Mouse (Mus musculus) liver, embryonic 15.5 days (tissue): ENCODE results near the gene Slc37a1. TPM values are rescaled to one million over a fixed set of nuclear protein-coding genes. Genes with fewer than 3 reads are reported as not detected.
"Not testable (repeated sequence)": the region's sequence is repeated elsewhere in the genome, so short reads cannot be mapped to it uniquely, and the experiment has no call there.

Experiments
- ATAC-seq: fragments of 200-750 bp; cut with Nextera tagmentation; 2 replicates; pipeline ENCODE4 v1.8.0; 2017; ENCODE audit warnings: moderate number of reproducible peaks, mild to moderate bottlenecking, moderate library complexity; ENCODE audit not compliant: insufficient read depth
- H3K27ac ChIP-seq: fragments of 300-500 bp; sonication (generic); replicated peaks from 2 replicates; pipeline ENCODE4 v1.5.1; 2015; ENCODE audit warnings: mild to moderate bottlenecking, inconsistent platforms
- H3K27me3 ChIP-seq: fragments of 300-500 bp; sonication (generic); 2 replicates; pipeline ENCODE4 v1.6.1; 2015; ENCODE audit warnings: mild to moderate bottlenecking, inconsistent platforms
- H3K36me3 ChIP-seq: fragments of 300-500 bp; sonication (generic); replicated peaks from 2 replicates; pipeline ENCODE4 v1.6.1; 2015; ENCODE audit warnings: moderate library complexity, mild to moderate bottlenecking, inconsistent platforms
- H3K4me1 ChIP-seq: fragments of 300-500 bp; sonication (generic); replicated peaks from 2 replicates; pipeline ENCODE4 v1.6.1; 2015; ENCODE audit warnings: inconsistent platforms
- H3K4me2 ChIP-seq: fragments of 300-500 bp; sonication (generic); 2 replicates; pipeline ENCODE4 v1.6.1; 2015; ENCODE audit warnings: moderate library complexity, mild to moderate bottlenecking, inconsistent platforms
- H3K4me3 ChIP-seq: fragments of 300-500 bp; sonication (generic); replicated peaks from 2 replicates; pipeline ENCODE4 v1.5.1; 2015; ENCODE audit warnings: mild to moderate bottlenecking, inconsistent platforms
- H3K9ac ChIP-seq: fragments of 300-500 bp; sonication (generic); 2 replicates; pipeline ENCODE4 v1.6.1; 2015; ENCODE audit warnings: moderate library complexity, mild to moderate bottlenecking, inconsistent platforms
- H3K9me3 ChIP-seq: fragments of 300-500 bp; sonication (generic); replicated peaks from 2 replicates; pipeline ENCODE4 v1.6.1; 2016; ENCODE audit warnings: inconsistent platforms
- WGBS: fragments of 180-500 bp; shearing (Covaris S2); methylation state at CpG from one replicate; pipeline ENCODE4 v1.1.7; 2015; ENCODE audit warnings: mixed read lengths; ENCODE audit not compliant: insufficient replicate concordance; 5-methylcytosine and 5-hydroxymethylcytosine counted together
- polyA plus RNA-seq: library from polyadenylated mRNA; unstranded; fragments of >200 nt; fragmentation: Nextera tagmentation; extraction: Ambion mirVana; gene quantifications from 2 replicates; pipeline ENCODE4 v1.2.1, GENCODE M21; 2015

Gene Slc37a1
- polyA plus RNA-seq, 1 experiment from 2014 or later = 2.9 TPM

DNA sequence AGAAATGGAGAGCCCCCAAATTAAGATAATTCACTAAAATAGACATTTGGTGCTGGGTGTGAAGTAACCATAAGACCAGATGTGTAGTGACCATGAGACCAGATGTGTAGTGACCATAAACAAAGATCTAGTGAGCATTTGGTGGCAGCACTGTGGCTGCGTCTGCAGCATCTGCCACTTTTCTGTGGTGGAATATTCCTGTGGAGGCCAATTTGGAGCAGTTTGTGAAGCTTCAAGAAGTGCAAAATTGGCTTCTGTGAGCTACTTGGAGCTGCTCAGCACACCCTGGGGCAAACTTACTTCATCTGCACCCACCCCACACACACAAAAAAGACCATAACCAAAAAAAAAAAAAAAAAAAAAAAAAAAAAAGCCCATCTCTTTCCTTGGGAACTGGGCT lies 18.6 kb upstream of the Slc37a1 start:
- Histone ChIP-seq H3K4me1 (0 out of 2 replicates have a peak, but pooled peaks cover 2% of the 10 kb centered on the region), H3K9me3 (no peaks in the 10 kb centered on the region), H3K4me2 (no peak overlapping the region), H3K27ac (no peak overlapping the region), H3K4me3 (no peak overlapping the region), H3K27me3 (no peaks in the 10 kb centered on the region), H3K9ac (no peak overlapping the region), H3K36me3 (no peaks in the 10 kb centered on the region)
- WGBS = 65% methylated on average over 1 of the region's 1 CpGs
- no peak for ATAC-seq

DNA sequence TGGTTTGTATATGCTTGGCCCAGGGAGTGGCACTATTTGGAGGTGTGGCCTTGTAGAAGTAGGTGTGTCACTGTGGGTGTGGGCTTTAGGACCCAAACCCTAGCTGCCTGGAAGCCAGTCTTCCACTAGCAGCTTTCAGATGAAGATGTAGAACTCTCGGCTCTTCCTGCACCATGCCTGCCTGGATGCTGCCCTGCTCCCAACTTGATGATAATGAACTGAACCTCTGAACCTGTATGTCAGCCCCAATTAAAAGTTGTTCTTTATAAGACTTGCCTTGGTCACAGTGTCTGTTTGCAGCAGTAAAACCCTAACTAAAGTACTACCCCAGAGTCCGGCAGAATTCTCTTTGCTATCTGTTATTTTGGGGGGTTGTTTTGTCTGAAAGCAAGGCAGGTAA lies 16.8 kb upstream of the Slc37a1 start:
- Histone ChIP-seq H3K4me3 (no peak overlapping the region), H3K27me3 (no peaks in the 10 kb centered on the region), H3K27ac (no peak overlapping the region), H3K36me3 (no peaks in the 10 kb centered on the region), H3K4me2 (no peak overlapping the region), H3K9me3 (no peaks in the 10 kb centered on the region), H3K9ac (no peak overlapping the region), H3K4me1 (0 out of 2 replicates have a peak, but pooled peaks cover 2% of the 10 kb centered on the region)
- WGBS = 77% methylated on average over 2 of the region's 2 CpGs
- ATAC-seq = no peak

DNA sequence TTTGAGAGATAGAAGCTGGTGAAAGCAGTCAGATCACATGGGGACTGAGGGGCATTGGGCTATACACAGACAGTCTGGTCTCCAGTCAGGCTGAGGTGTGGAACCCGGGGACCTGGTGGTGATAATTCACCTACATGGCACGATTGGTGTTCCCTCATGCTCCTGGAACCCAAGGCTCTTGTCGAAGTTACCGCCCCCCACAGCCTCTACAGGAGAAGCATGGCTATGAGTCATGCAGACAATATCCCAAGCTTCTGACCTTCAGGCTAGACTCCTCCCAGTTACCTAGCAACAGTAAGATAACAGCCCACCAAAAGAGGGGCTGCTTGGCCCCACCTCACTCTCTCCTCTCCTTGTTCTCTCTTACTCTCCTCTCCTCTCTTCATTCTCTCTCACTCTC lies 16.3 kb upstream of the Slc37a1 start:
- Histone ChIP-seq H3K36me3 (no peaks in the 10 kb centered on the region), H3K4me2 (no peak overlapping the region), H3K27ac (no peak overlapping the region), H3K27me3 (no peaks in the 10 kb centered on the region), H3K9me3 (no peaks in the 10 kb centered on the region), H3K4me1 (no peaks in the 10 kb centered on the region), H3K9ac (no peak overlapping the region), H3K4me3 (no peak overlapping the region)
- no peak for ATAC-seq
- WGBS = 53% methylated on average over 4 of the region's 4 CpGs

GRCm38 (mm10) chr17:31270736-31271135 lies 15.9 kb upstream of the Slc37a1 start:
- not testable (repeated sequence) for H3K4me1 ChIP-seq
- 61% methylated on average over 8 of the region's 8 CpGs for WGBS

DNA sequence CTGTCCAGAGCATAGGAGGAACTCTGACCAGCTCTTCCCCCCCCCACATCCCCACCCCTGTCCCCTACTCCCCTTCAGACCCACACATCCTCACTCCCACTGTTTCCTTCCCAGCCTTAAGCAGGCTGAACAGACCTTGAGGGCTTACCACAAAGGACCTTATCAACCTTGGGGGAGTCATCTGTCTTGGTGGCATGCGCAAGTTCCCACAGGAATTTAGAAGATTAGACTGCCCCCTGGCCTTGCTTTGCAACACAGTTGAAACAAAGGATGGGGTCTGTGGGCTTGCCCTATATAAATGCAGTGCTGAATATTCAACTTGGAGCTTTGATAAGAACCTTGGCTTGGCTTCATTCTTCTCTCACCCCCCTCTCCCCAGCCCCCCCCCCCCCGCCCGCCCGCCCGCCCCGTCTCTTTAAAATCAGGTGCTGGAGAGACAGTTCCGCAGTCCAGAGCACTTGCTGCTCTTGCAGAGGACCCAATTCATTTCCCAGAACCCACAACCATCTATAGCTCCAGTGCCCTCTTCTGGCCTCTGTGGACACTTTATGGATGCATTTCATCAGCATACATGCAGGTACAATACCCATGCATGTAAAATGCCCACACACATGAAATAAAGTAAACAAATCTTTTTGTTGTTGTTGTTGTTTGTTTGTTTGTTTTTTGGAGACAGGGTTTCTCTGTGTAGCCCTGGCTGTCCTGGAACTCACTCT lies 15.3 kb upstream of the Slc37a1 start:
- H3K4me2 ChIP-seq = no peak overlapping the region
- H3K9ac ChIP-seq = no peak overlapping the region
- H3K36me3 ChIP-seq = no peaks in the 10 kb centered on the region
- H3K4me1 ChIP-seq = no peaks in the 10 kb centered on the region
- H3K4me3 ChIP-seq = no peak overlapping the region
- H3K9me3 ChIP-seq = no peaks in the 10 kb centered on the region
- peaks cover 2% of the 10 kb centered on the region; the same call in 1 of the 2 replicates for H3K27me3 ChIP-seq
- H3K27ac ChIP-seq = no peak overlapping the region
- 43% methylated on average over 2 of the region's 7 CpGs for WGBS
- ATAC-seq = no peak

More at GRCm38 (mm10) chr17:31270736-31271135, 15.9 kb upstream of the Slc37a1 start:
- not testable (repeated sequence) for ATAC-seq, H3K9me3 ChIP-seq, H3K9ac ChIP-seq, H3K4me3 ChIP-seq, H3K27me3 ChIP-seq, H3K27ac ChIP-seq, H3K36me3 ChIP-seq, H3K4me2 ChIP-seq

DNA sequence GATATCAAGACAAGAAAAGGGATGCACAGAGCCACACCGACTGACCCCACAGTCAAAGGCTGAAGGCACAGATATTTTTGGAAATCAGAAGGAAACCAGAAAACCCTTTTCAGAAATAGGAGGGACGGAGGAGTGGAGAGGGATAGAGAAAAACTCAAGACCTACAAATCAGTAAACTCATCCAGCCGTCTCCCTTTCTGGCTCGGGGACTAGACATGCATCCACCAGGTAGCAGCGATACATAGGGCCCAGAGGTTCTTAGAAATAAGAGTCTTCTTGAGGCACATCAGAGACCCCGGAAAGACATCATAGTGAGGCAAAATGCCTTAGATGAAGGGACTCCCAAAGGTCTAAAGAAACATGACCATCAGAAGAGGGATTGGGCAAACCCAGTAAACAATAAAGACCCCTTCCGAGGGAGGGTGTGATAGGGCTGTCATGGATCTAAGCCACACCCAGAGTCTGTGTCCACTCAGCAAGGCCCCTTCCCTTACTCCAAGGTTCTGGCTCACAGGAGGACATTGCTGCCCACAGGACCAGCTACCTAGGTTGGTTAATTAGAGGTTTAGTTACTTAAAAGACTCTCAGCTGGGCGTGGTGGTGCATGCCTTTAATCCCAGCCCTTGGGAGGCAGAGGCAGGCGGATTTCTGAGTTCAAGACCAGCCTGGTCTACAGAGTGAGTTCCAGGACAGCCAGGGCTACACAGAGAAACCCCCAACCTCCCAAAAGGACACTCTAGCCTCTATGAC lies 14.0 kb upstream of the Slc37a1 start:
- Histone ChIP-seq H3K4me3 (no peak overlapping the region), H3K4me1 (peaks cover 11% of the 10 kb centered on the region; the same call in 1 of the 2 replicates)
- WGBS = 63% methylated on average over 9 of the region's 9 CpGs

DNA sequence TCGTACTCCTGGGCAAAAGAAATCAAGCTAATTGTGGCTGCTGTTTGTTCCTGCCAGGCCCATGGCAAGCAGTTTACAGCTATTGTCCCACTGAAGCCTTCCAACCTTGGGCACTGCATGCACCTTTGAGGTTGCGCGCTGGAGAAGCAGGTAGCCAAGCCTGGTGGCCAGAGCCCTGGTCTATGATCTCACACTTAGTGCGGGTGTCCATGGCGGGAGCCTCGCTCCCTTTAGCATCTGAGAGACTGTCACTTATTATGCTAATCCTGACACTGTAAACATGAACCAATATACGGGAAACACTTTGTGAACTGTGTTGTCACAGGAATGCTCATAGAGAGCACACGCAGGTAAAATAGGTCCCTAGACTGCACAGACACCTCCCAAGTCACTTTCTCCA lies 13.0 kb upstream of the Slc37a1 start:
- no peak overlapping the region for H3K4me3 ChIP-seq
- 75% methylated on average over 8 of the region's 8 CpGs for WGBS
- ATAC-seq = no peak
- H3K27me3 ChIP-seq = peaks cover 9% of the 10 kb centered on the region; the same call in 1 of the 2 replicates
- H3K4me2 ChIP-seq = no peak overlapping the region
- H3K9me3 ChIP-seq = no peaks in the 10 kb centered on the region
- peaks cover 11% of the 10 kb centered on the region; the same call in 1 of the 2 replicates for H3K4me1 ChIP-seq
- H3K36me3 ChIP-seq = no peaks in the 10 kb centered on the region
- no peak overlapping the region for H3K27ac ChIP-seq
- H3K9ac ChIP-seq = no peak overlapping the region

More for the DNA sequence above, 14.0 kb upstream of the Slc37a1 start:
- no peak overlapping the region for H3K4me2 ChIP-seq
- no peak for ATAC-seq
- no peak overlapping the region for H3K9ac ChIP-seq
- H3K36me3 ChIP-seq = no peaks in the 10 kb centered on the region
- H3K27ac ChIP-seq = no peak overlapping the region
- peaks cover 9% of the 10 kb centered on the region; the same call in 1 of the 2 replicates for H3K27me3 ChIP-seq
- H3K9me3 ChIP-seq = no peaks in the 10 kb centered on the region

GRCm38 (mm10) chr17:31275181-31275580 lies 11.4 kb upstream of the Slc37a1 start:
- no peak for ATAC-seq
- Histone ChIP-seq H3K9ac (no peak overlapping the region), H3K4me3 (no peak overlapping the region), H3K9me3 (no peaks in the 10 kb centered on the region), H3K4me1 (peaks cover 16% of the 10 kb centered on the region; the same call in 1 of the 2 replicates), H3K4me2 (no peak overlapping the region), H3K27ac (no peak overlapping the region), H3K27me3 (peaks cover 9% of the 10 kb centered on the region; the same call in 1 of the 2 replicates), H3K36me3 (no peaks in the 10 kb centered on the region)
- WGBS = 27% methylated on average over 6 of the region's 6 CpGs

DNA sequence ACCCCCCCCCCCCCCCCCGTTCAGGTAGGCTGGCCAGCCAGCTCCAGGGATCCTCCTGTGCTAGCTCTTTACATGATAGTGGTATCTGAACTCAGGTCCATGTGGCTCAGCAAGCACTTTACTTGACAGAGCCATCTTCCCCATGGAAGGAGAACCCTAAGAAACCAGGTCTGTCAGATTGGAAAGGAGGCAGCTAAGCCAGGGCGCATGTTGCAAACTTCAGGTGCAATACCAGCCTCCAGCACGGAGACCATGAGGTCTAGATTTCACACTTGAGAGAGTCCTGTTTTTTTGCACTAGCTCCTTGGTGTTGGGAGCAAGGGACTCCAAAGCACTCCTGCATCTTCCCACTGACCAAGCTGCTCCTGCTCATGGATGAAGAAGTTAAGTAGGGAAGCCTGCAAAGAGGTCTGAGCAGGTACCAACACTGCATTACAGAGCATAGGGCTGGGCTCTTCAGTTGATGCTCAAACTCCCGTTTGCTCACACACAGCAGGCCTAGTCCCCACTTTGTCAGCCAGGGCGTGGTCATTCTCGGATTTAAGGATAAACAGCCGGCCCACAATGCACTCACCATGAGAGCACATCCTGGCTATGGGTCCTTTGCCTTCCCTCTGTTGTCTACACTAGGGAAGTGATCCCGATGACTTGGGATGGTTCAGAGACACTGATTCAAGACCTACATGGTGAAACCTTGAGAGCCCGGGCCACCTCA lies 10.2 kb upstream of the Slc37a1 start:
- Histone ChIP-seq H3K4me2 (peak overlapping the region; percentile 69), H3K4me3 (peak overlapping the region; percentile 44), H3K4me1 (peaks cover 16% of the 10 kb centered on the region; the same call in 1 of the 2 replicates), H3K36me3 (no peaks in the 10 kb centered on the region), H3K27ac (no peak overlapping the region), H3K27me3 (peaks cover 9% of the 10 kb centered on the region; the same call in 1 of the 2 replicates), H3K9ac (no peak overlapping the region), H3K9me3 (no peaks in the 10 kb centered on the region)
- no peak for ATAC-seq
- WGBS = 32% methylated on average over 9 of the region's 9 CpGs

GRCm38 (mm10) chr17:31276922-31277918 lies 9.4 kb upstream of the Slc37a1 start, which contains the start of gene Rsph1:
Rsph1 (minus strand) TSS chr17:31277383.
- peak within 1 kb of the TSS; percentile 69 for H3K4me2 ChIP-seq
- 11% methylated on average over 44 of the region's 44 CpGs for WGBS
- H3K4me3 ChIP-seq = peak within 1 kb of the TSS; percentile 44
- H3K9me3 ChIP-seq = no peaks in the 10 kb centered on the region
- H3K9ac ChIP-seq = no peak within 1 kb of the TSS
- peaks cover 9% of the 10 kb centered on the region; the same call in 1 of the 2 replicates for H3K27me3 ChIP-seq
- H3K4me1 ChIP-seq = peaks cover 16% of the 10 kb centered on the region; the same call in 1 of the 2 replicates
- no peak within 1 kb of the TSS for H3K27ac ChIP-seq
- no peaks in the 10 kb centered on the region for H3K36me3 ChIP-seq
- ATAC-seq = peak; percentile 37; the same call in 1 of the 2 replicates
